In the genomic region with DNA sequence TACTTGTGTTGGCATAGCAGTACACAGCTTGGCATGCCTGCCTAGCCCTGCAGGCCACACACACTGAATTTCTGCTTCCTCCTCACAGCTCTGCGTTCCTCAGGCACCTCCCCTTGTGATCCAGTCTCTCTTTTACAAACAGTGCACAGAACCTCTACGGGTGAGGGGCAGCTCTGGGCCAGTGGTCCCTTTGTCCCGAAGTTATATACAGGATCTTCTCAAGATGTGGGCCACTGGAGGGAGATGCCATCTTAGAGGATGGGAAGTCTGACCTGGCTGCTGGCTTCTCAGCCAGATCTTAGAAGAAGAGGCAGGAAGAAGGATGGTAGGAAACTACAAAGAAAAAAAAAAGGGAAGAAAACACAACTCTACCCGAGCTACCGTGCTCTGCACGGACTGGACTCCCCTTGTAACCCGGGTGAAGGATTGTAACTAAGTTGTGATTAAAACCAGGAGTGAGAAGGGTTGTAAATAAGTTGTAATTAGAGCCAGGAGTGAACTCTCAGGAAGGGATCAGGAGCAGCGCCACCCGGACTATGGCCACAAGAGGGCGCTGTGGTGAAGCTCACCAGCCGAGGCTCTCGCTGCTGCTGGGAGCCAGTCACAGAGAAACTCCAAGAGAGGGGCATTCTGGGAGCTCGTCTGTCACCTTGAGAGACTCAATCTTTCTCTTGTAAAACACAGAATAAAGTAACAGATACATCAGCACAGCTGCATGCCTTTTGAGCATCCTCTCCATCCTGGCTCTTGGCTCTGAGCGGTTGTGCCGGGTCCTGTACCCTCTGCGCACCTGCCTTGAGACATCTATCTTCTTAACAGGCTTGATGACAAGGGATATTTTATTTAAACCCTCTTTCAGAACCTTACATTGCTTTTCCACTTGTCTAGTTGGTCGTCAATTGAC, we compare ENCODE assay signal across 8 mouse cellular contexts.
A peak's percentile ranks its signal among the peaks of the same experiment; 100 is the strongest.
DNase-seq lines count a peak whose midpoint lies in the region; ATAC-seq lines count a peak whose summit lies in the region.

No protein-coding gene starts in this region.

- DNase-seq in 416B (ENCODE audit: low read depth), result peak; percentile 43
- peak; percentile 94 for DNase-seq in adrenal gland, postnatal 10 days
- peak; percentile 84 for DNase-seq in embryo, embryonic 9.5 days (ENCODE audit: extremely low spot score)
- peak; percentile 73 to 92 for DNase-seq in heart, adult 18-20 months
- peak; percentile 56 for DNase-seq in kidney, adult 11 months
- DNase-seq in left cerebral cortex, postnatal 4 days, result peak; percentile 87
- peak; percentile 42 to 70 for DNase-seq in spleen, postnatal 14 days (ENCODE audit: low spot score in 2 of 2)

- intact Hi-C loops in left cerebral cortex, postnatal 4 days (cut with DNase I), result loop anchor here (5.0 to 10.0 kb wide), 2 partner anchors 251 to 384 kb away; partner anchors contain the start of gene Sipa1l2

- ATAC-seq in monocyte, adult 5-6 weeks (replicated peaks; ENCODE audit: insufficient number of reproducible peaks, low FRiP score, low TSS enrichment, poor library complexity, severe bottlenecking), result 0 out of 2 replicates have a peak, but pooled peaks have one; percentile 48

Comparison
In these comparisons a context has a peak if more than half of its experiments do, and no peak if none do; other contexts are left out.
1. Peak in every context shown above with its lines: DNase-seq and ATAC-seq.
2. DNase-seq: peak in every context shown above with its lines; median percentile 94 in adrenal gland, postnatal 10 days; 87 in left cerebral cortex, postnatal 4 days; 84 in embryo, embryonic 9.5 days; 82 in heart, adult 18-20 months; 56 in kidney, adult 11 months; 56 in spleen, postnatal 14 days; 43 in 416B.